Mouse (Mus musculus): ENCODE data around the gene Sdr9c7. TPM values are rescaled to one million over a fixed set of nuclear protein-coding genes. Genes with fewer than 3 reads are reported as not detected.

Sdr9c7 gene
- total and polyA plus RNA-seq, 2 experiments from 2014 or later: 0.99 TPM; not detected in 1

DNA sequence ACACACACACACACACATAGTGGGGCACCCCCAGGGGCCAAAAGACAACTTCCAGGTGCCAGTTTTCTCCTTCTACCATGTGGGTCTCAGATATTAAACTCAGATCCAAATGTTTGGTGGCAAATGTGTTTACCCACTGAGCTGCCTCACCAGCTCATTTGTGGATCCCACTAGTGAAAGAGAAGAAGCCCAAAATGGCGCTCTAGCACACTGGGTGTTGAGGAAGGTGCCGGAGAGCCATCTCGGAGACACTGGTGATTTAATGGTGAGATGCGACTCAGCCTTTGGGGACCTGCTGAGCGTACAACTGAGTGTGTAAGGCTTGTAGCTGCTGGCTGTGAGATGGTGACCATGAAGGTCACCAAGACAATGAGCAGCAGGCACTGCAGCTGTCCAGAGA lies 19.3 kb downstream of the Sdr9c7 start:
- Histone ChIP-seq H3K36me3 (ENCODE audit: insufficient read depth, low read length) (no peaks in the 10 kb centered on the region), H3K27ac (ENCODE audit: low read depth, low read length) (no peak overlapping the region), H3K27me3 (ENCODE audit: insufficient read depth, low read length) (no peaks in the 10 kb centered on the region), H3K9me3 (ENCODE audit: low read length) (no peaks in the 10 kb centered on the region), H3K9ac (replicated peaks; ENCODE audit: low read length, poor library complexity, severe bottlenecking) (no peak overlapping the region), H3K4me1 (ENCODE audit: insufficient read depth, low read length) (no peaks in the 10 kb centered on the region), H3K4me3 (ENCODE audit: low read depth, low read length) (no peak overlapping the region), H3K4me2 (ENCODE audit: low read depth, low read length, poor library complexity, severe bottlenecking) (no peak overlapping the region)
- no peak for TF ChIP-seq CTCF (IDR thresholded peaks at IDR 0.05)
- ATAC-seq (ENCODE audit: low FRiP score) (no peak), DNase-seq (ENCODE audit: low spot score) (no peak)
- WGBS: 94% methylated on average over 5 of the region's 5 CpGs

DNA sequence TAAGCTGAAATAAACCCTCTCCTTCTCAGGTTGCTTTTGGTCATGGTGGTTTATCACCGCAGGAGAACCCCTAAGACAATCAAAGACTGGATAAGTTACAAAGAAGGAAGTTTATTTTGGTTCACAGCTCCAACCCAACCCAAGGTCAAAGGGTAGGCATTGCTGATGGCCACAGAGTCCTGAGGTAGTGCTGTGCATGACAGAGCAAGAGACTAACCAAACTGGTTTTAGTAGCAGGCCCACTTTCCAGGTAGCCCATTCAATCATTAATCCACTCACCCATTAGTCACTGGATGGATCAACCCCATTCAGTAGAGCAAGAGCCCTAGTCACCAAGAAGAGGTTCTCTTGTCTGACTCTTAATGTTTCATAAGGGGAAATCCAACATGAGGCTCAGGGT lies 23.9 kb downstream of the Sdr9c7 start:
- no peak overlapping the region for H3K27ac ChIP-seq (ENCODE audit: low read depth, low read length)
- H3K36me3 ChIP-seq (ENCODE audit: insufficient read depth, low read length): no peaks in the 10 kb centered on the region
- DNase-seq (ENCODE audit: low spot score) (no peak), ATAC-seq (ENCODE audit: low FRiP score) (no peak)
- no peak overlapping the region for H3K4me2 ChIP-seq (ENCODE audit: low read depth, low read length, poor library complexity, severe bottlenecking)
- H3K4me3 ChIP-seq (ENCODE audit: low read depth, low read length): no peak overlapping the region
- WGBS: 81% methylated on average over 1 of the region's 1 CpGs
- no peak overlapping the region for H3K9ac ChIP-seq (replicated peaks; ENCODE audit: low read length, poor library complexity, severe bottlenecking)
- no peaks in the 10 kb centered on the region for H3K9me3 ChIP-seq (ENCODE audit: low read length)
- H3K27me3 ChIP-seq (ENCODE audit: insufficient read depth, low read length): no peaks in the 10 kb centered on the region
- TF ChIP-seq CTCF (IDR thresholded peaks at IDR 0.05): no peak
- no peaks in the 10 kb centered on the region for H3K4me1 ChIP-seq (ENCODE audit: insufficient read depth, low read length)

DNA sequence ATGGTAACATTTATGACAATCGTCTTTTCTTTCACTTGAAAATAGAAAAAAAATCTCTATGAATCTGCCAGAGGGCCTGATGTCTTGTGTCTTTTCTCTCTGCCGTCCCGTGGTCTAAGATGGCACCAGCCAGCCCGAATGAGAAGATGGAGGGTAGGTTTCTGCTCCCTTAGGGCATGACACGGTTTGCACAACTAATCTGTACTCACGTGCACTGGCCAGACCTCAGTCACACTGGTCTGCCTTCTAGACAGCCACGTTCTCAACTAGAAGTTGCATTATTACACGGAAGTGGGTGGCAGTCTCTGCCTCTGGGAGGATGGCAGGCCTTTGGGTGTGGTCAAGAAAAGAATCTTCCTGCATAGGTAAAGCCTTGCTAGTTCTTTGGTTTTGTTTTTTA lies 24.7 kb downstream of the Sdr9c7 start:
- Histone ChIP-seq H3K4me3 (ENCODE audit: low read depth, low read length) (no peak overlapping the region), H3K4me2 (ENCODE audit: low read depth, low read length, poor library complexity, severe bottlenecking) (no peak overlapping the region), H3K9ac (replicated peaks; ENCODE audit: low read length, poor library complexity, severe bottlenecking) (no peak overlapping the region), H3K27me3 (ENCODE audit: insufficient read depth, low read length) (no peaks in the 10 kb centered on the region), H3K9me3 (ENCODE audit: low read length) (no peaks in the 10 kb centered on the region), H3K27ac (ENCODE audit: low read depth, low read length) (no peak overlapping the region), H3K4me1 (ENCODE audit: insufficient read depth, low read length) (no peaks in the 10 kb centered on the region), H3K36me3 (ENCODE audit: insufficient read depth, low read length) (no peaks in the 10 kb centered on the region)
- no peak for ATAC-seq (ENCODE audit: low FRiP score)
- DNase-seq (ENCODE audit: low spot score): no peak
- 88% methylated on average over 8 of the region's 8 CpGs for WGBS
- no peak for TF ChIP-seq CTCF (IDR thresholded peaks at IDR 0.05)

DNA sequence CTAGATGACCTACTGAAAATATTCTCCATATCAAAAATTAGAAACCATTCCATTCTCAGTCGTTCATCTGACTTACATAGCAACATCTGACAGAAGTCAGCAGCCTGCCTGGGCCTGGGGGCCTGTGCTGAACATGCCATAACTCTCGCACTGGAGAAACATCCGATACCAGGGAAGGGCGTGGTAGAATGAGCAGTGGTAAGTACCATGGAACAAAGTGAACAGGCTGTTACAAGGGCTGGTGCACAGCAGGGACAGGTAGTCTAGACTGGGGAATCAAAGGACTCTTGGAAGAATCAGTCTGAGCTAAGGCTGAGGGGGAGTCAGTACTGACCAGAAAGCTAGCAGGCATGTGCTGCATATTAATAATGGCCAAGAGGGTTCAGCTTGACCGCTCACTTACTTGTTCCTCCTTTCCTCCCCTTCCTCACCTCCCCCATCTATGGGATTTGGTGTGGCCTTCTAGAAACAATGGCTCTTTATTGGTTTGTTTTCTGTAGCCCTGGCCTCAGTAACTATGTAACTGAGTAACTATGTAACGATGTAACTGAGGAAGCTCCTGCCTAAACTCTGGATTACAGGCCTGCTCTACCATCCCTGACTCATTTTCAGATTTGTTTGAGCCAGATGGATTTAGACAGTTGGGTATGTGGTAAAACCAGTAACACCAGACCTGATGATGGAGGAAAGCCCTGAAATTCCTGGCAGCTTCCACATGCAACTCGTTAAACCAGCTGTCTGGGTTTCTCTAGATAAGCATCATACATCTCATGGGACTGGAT lies 26.5 kb downstream of the Sdr9c7 start:
- Histone ChIP-seq H3K9ac (replicated peaks; ENCODE audit: low read length, poor library complexity, severe bottlenecking) (no peak overlapping the region), H3K27ac (ENCODE audit: low read depth, low read length) (no peak overlapping the region), H3K4me1 (ENCODE audit: insufficient read depth, low read length) (no peaks in the 10 kb centered on the region), H3K4me3 (ENCODE audit: low read depth, low read length) (no peak overlapping the region), H3K9me3 (ENCODE audit: low read length) (no peaks in the 10 kb centered on the region), H3K4me2 (ENCODE audit: low read depth, low read length, poor library complexity, severe bottlenecking) (no peak overlapping the region), H3K36me3 (ENCODE audit: insufficient read depth, low read length) (no peaks in the 10 kb centered on the region), H3K27me3 (ENCODE audit: insufficient read depth, low read length) (no peaks in the 10 kb centered on the region)
- 75% methylated on average over 7 of the region's 7 CpGs for WGBS
- TF ChIP-seq CTCF (IDR thresholded peaks at IDR 0.05): no peak
- ATAC-seq (ENCODE audit: low FRiP score) (no peak), DNase-seq (ENCODE audit: low spot score) (no peak)

- no peak overlapping the region for H3K4me2 ChIP-seq (ENCODE audit: low read depth, low read length, poor library complexity, severe bottlenecking)
- H3K4me1 ChIP-seq (ENCODE audit: insufficient read depth, low read length): no peaks in the 10 kb centered on the region
- no peak for TF ChIP-seq CTCF (IDR thresholded peaks at IDR 0.05)
- no peak overlapping the region for H3K9ac ChIP-seq (replicated peaks; ENCODE audit: low read length, poor library complexity, severe bottlenecking)
- no peaks in the 10 kb centered on the region for H3K27me3 ChIP-seq (ENCODE audit: insufficient read depth, low read length)
- ATAC-seq (ENCODE audit: low FRiP score): no peak
- no peak overlapping the region for H3K27ac ChIP-seq (ENCODE audit: low read depth, low read length)
- H3K4me3 ChIP-seq (ENCODE audit: low read depth, low read length): no peak overlapping the region
- 67% methylated on average over 2 of the region's 2 CpGs for WGBS
- no peaks in the 10 kb centered on the region for H3K36me3 ChIP-seq (ENCODE audit: insufficient read depth, low read length)
- DNase-seq (ENCODE audit: low spot score): peak; percentile 17
- H3K9me3 ChIP-seq (ENCODE audit: low read length): no peaks in the 10 kb centered on the region
These were observed 29.4 kb downstream of the Sdr9c7 start for GRCm38 (mm10) chr10:127927737-127928136.

DNA sequence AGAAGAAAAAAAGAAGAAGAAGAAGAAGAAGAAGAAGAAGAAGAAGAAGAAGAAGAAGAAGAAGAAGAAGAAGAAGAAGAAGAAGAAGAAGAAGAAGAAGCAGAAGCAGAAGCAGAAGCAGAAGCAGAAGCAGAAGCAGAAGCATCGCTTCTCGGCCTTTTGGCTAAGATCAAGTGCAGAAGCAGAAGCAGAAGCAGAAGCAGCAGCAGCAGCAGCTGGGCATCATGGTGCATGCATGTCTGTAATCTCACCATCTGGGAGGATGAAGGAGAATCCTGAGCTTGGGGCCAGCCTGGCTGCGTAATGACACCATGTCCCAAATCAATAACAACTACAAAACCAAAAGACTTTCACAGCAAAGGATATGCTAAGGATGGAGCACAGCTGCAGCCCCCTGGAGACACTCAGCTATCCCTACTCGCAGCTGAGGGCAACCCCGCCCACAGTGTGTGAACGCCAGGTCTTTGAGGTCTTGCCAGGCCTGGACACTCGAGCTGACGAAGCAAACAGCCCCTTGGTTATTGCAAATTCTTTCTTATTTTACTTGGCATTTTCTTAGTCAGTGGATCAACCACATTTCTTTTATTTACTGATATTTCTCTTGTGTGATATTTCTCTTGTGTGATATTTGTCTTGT lies 34.1 kb downstream of the Sdr9c7 start:
- ATAC-seq (ENCODE audit: low FRiP score) (no peak), DNase-seq (ENCODE audit: low spot score) (no peak)
- Histone ChIP-seq H3K4me2 (ENCODE audit: low read depth, low read length, poor library complexity, severe bottlenecking) (no peak overlapping the region), H3K4me1 (ENCODE audit: insufficient read depth, low read length) (no peaks in the 10 kb centered on the region), H3K9me3 (ENCODE audit: low read length) (no peaks in the 10 kb centered on the region), H3K4me3 (ENCODE audit: low read depth, low read length) (no peak overlapping the region), H3K27ac (ENCODE audit: low read depth, low read length) (no peak overlapping the region), H3K27me3 (ENCODE audit: insufficient read depth, low read length) (no peaks in the 10 kb centered on the region), H3K9ac (replicated peaks; ENCODE audit: low read length, poor library complexity, severe bottlenecking) (no peak overlapping the region), H3K36me3 (ENCODE audit: insufficient read depth, low read length) (no peaks in the 10 kb centered on the region)
- 69% methylated on average over 8 of the region's 8 CpGs for WGBS
- no peak for TF ChIP-seq CTCF (IDR thresholded peaks at IDR 0.05)

Measured in midbrain, postnatal 0 days (tissue).